Mouse (Mus musculus): ENCODE data around the gene Pfdn6. TPM values are rescaled to one million over a fixed set of nuclear protein-coding genes. Genes with fewer than 3 reads are reported as not detected.

Gene Pfdn6
- total RNA-seq (2021) = 10 to 100 TPM; 69.9 to 76.1 TPM
- long read RNA-seq, experiment 1, transcript Pfdn6-201 (4 exons, 807 nt) = major isoform, 23 of 29 reads
- long read RNA-seq, experiment 1, partial matches to known transcripts = 4 of 29 reads
- long read RNA-seq, experiment 1, other reads (novel, unspliced or antisense) = 0 of 29 reads
- long read RNA-seq, experiment 2, transcript Pfdn6-201 (4 exons, 807 nt) = major isoform, 27 of 33 reads
- long read RNA-seq, experiment 2, partial matches to known transcripts = 0 of 33 reads
- long read RNA-seq, experiment 2, other reads (novel, unspliced or antisense) = 2 of 33 reads

- DNase-seq = peak; percentile 91 to 95
Measured at GRCm38 (mm10) chr17:33940206-33940805, at the start of gene Pfdn6, which contains the start of gene Wdr46. Gene Pfdn6 (minus strand): TSS chr17:33940343. Gene Wdr46 (plus strand): TSS chr17:33940660.

DNA sequence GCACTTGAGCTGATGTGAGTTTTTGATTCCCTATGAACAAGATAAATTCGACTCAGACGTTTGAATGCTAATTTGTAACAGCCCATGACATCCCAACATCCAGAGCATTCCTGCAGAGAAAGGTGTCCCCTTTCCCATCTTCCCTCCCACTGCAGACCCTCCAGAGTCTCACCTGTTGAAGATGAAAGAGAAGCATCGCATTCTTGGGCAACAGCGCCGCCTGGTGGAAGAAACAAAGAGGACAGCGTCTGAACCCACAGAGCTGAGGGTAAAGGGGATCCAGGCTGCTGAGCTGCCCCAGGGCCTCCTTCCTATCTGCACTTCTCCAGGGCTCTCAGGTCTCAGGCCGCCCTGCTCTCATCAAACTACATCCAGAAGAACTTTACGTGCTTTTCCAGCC, 42.0 kb upstream of the Pfdn6 start:
- DNase-seq = peak; percentile 63 to 89

- DNase-seq = peak; percentile 91 to 95
Measured at GRCm38 (mm10) chr17:33981192-33981909, 41.2 kb upstream of the Pfdn6 start.

DNA sequence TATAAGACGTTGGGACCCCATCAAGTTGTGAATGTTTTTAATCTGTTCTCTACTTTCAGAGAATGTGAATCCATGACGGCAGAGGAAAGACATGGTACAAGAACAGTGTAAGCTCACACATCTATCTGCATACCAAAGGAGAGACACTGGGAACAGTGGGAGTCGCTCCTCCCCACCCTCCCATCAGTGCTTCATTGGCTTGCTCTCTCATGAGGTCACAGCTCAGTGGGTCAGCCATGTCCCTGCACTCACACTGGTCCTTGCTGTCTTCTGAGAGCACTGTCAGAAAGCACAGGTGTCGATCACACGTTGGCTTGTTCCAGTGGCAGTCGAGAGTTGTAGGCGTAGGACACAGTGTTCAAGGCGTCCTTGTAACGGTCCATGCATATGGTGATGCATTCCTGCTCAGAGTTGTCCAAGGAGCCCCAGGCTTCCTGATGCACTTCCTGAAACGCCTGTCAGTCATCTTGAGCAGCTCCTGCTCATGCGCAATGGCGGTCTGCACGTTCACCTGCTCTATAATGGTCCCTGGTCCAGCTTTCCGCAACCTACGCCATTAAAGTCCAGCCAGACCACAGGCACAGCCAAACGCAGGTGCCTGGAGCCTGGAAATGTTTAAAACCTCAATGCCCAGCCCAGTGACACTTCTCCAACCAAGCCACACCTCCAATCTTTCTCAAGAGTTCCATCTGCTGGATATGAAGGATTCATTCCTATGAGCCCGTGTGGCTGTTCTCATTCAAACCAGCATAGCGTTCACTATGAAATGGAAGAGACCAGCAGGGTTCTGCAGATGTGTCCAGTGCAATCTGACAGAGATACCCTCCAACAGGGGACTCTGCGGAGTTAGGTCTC, 40.3 kb upstream of the Pfdn6 start:
- DNase-seq = no peak

GRCm38 (mm10) chr17:33979512-33980050, 39.4 kb upstream of the Pfdn6 start:
- DNase-seq = no peak

DNA sequence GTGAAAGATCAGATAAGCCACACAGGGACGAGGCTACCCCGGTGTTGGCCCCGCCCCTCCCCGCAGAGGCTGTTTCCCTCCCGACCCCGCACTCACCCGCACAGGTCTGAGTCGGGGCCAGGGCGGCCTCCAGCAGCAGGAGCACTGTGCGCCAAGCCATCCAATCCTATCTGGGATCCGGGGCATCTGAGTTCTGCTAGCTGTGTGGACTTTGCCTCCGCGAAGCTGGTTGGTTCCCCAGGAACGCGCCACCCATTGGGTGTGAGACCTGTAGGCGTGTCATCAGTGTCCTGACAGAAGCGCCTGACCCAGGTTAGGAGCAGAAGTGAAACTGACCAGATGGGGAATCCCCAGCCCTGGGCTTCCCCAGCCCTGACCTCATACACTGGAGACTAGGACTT, 38.5 kb upstream of the Pfdn6 start:
- DNase-seq = peak; percentile 86 to 95

GRCm38 (mm10) chr17:33977861-33978557, 37.9 kb upstream of the Pfdn6 start:
- no peak for DNase-seq

DNA sequence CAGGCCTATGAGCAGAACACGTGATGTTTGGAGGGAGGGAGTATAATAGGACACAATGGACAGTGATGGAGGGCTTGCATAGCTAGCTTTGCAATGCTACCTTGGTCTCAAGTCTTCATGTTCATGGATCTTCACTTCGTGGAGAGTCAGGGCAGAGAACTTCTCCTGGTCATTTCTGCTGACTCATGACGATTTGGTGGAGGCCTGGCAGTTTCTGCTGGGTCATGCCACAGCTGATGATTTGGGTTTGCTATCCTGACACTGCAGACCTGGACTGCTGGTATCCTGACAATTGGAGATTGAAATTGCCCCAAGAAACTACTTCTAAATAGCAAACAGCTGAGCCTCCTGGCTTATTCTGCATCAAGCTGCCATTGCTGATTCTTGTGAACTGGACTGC, 33.4 kb upstream of the Pfdn6 start:
- DNase-seq = no peak

GRCm38 (mm10) chr17:33972691-33973090, 32.5 kb upstream of the Pfdn6 start:
- DNase-seq = no peak

GRCm38 (mm10) chr17:33969394-33969793, 29.3 kb upstream of the Pfdn6 start:
- no peak for DNase-seq

GRCm38 (mm10) chr17:33968927-33969326, 28.8 kb upstream of the Pfdn6 start:
- peak; percentile 51 to 64 for DNase-seq

GRCm38 (mm10) chr17:33968489-33968888, 28.3 kb upstream of the Pfdn6 start:
- DNase-seq = peak; percentile 76 to 91

GRCm38 (mm10) chr17:33965846-33966550, 25.9 kb upstream of the Pfdn6 start:
- no peak for DNase-seq

DNA sequence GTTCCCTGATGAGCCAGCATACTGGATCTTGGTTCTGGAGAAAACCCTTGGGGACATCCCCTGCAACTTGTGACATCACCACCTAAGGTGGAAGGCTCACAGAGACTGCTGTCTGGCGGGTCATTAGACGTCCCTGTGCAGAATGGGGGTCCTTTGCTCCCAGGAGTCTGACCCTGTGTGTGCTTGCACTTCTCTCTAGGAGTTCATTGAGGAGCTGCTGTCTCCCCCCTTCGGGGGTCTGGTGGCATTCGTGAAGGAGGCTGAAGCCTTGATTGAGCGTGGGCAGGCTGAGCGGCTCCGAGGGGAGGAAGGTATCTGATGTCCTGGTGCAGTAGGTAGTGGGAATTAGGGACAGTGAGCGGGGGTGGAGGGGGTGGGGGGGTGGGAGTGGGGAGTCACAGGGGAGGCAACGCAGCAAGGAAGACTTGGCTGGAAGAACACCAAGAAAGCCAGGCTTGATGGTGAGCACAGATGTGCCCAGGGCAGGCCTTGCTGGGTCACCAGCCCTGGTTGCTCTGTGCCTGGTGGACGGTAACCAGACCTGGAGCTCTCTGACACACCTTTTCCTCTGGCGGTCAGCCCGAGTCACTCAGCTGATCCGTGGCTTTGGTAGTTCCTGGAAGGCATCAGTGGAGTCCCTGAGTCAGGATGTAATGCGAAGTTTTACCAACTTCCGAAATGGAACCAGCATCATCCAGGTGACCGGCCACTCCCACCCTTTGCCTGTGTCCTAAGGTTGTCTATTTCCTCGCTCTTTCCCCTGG, 25.1 kb upstream of the Pfdn6 start:
- DNase-seq = no peak

- DNase-seq = no peak
Measured at GRCm38 (mm10) chr17:33962876-33963275, 22.7 kb upstream of the Pfdn6 start.

DNA sequence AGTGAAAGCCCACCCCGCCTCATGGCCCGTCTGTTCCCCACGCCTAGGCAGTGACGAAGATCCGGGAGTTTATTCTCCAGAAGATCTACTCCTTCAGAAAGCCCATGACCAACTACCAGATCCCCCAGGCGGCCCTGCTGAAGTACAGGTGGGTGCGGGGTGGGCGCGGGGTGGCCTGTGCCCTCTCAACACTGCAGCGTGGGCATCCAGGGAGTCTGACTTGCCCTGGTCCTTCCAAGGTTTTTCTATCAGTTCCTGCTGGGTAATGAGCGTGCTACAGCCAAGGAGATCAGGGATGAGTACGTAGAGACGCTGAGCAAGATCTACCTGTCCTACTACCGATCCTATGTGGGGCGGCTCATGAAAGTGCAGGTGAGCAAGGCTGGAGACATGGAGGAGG, 19.8 kb upstream of the Pfdn6 start:
- DNase-seq = no peak

DNA sequence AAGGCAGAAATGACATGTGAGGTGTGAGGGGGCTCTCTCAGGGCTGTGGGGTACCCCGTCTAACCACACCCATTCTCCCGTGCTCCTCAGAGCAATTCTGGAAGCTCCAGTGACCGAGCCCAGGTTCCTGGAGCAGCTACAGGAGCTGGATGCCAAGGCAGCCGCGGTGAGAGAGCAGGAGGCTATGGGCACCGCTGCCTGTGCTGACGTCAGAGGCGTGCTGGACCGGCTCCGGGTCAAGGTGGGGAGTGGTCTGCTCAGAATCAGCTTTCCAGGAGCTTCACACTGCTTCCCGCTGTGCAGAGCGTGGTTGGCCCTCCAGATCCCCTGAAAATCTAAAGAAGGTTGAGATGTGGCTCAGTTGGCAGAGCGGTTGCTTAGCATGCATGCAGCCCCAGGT, 19.0 kb upstream of the Pfdn6 start:
- no peak for DNase-seq

GRCm38 (mm10) chr17:33958451-33958850, 18.3 kb upstream of the Pfdn6 start:
- no peak for DNase-seq

DNA sequence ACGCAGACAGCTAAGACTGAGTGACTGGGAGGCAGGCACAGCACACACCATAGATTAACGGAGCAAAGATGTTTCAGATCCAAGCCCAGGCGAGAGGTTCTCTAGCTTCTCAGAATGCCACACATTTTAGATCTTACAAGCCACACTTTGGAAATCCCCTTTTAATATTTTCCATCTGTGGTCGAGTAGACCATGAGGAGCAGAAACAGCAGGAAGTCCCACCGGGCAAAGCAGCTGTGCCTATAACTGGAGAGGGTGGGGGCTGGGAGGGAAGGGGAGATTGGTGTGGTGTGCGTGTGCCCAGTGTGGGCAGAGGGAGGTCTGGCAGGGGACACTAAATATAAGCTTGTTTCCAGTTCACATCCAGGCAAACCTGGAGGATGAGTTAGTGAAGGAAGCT, 17.4 kb upstream of the Pfdn6 start:
- no peak for DNase-seq

GRCm38 (mm10) chr17:33956336-33956735, 16.2 kb upstream of the Pfdn6 start:
- no peak for DNase-seq

All from heart, adult 18-20 months (tissue).